Mouse (Mus musculus) brain, embryonic 14.5 days (tissue): ENCODE data around the gene Nek6.

Experiments used
- CTCF ChIP-seq: fragments of 200-500 bp; IDR thresholded peaks from 2 replicates; pipeline ENCODE4 v1.5.1; 2012; ENCODE audit warnings: inconsistent platforms, mild to moderate bottlenecking, moderate library complexity, borderline replicate concordance; ENCODE audit not compliant: insufficient read depth, insufficient read length; ENCODE audit errors: extremely low read depth
- POLR2A ChIP-seq: fragments of 200-500 bp; IDR thresholded peaks from 2 replicates; pipeline ENCODE4 v1.6.1; 2012; ENCODE audit warnings: mild to moderate bottlenecking, inconsistent platforms, borderline replicate concordance; ENCODE audit not compliant: poor library complexity, insufficient read depth, insufficient read length, severe bottlenecking; ENCODE audit errors: extremely low read depth

DNA sequence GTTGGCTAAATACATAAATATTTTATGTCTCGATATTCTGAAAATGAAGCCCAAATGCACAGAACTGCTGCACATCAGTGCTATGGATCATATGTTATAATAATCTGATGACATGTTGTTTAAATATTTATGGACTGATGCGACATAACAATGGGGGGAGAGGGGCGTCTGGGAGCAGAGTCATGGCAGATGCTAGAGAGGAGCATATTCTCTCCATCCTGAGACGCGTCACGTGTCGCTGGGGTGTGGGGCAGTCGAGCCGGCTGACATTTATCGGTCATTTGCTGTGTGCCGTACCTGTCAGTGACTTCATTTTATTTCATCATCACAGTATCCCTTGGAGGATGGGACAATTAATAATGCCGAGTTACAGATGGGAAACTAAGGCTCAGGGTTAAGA, 10.2 kb downstream of the Nek6 start:
- TF ChIP-seq POLR2A (no peak), CTCF (no peak)
